Mouse (Mus musculus) CH12.LX (cell line): ENCODE measurements at regions not wholly inside any gene's neighbourhood (a gene's known extent, or its start where the extent isn't known, plus 50 kb on each side); places are given as distances from the start of the nearest gene placed in this dataset.
"Not testable (repeated sequence)": the region's sequence is repeated elsewhere in the genome, so short reads cannot be mapped to it uniquely, and the experiment has no call there.

Experiments
- HCFC1 ChIP-seq: IDR thresholded peaks from 2 replicates; pipeline ENCODE4 v1.6.1; 2012; ENCODE audit warnings: low read depth, mild to moderate bottlenecking, inconsistent platforms, low read length, improper control_type of control experiment
- NRF1 ChIP-seq: IDR thresholded peaks from 2 replicates; pipeline ENCODE4 v1.6.1; 2014; ENCODE audit warnings: low read depth, mild to moderate bottlenecking, inconsistent platforms, low read length, improper control_type of control experiment, moderate library complexity

DNA sequence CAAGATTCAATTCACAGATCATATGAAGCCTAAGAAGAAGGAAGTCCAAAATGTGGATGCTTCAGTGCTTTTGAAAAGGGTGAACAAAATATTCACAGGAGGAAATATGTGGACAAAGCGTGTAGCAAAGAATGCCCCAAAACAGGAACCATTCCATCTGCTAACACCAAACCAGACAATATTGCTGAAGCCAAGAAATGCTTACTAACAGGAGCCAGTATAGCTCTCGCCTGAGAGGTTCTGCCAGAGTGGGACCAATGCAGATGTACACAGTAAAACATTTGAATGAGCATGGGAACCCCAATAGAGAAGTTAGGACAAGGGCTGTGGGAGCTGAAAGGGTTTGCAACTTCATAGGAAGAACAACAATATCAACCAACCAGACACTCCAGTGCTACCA is 122.0 kb upstream of the Zfp386 start:
- TF ChIP-seq NRF1, HCFC1: not testable (repeated sequence)
